Mouse (Mus musculus) cerebellum, postnatal 36 days (tissue): ENCODE results near the gene Prpf40b.
A peak's percentile ranks its signal among the peaks of the same experiment; 100 is the strongest.

Experiments used
- DNase-seq, 2 experiments: peaks; one replicate each; pipeline ENCODE4 v3.0.0; 2021 to 2022; ENCODE audit warnings: mixed read lengths in 2 of 2

Prpf40b gene

GRCm38 (mm10) chr15:99295484-99295981 lies 646 bp downstream of the Prpf40b start, which contains the start of gene Fam186b:
Gene Fam186b, minus strand, starts transcription at chr15:99295888.
- peak; percentile 41 to 42 for DNase-seq

GRCm38 (mm10) chr15:99296213-99296612 lies 1.3 kb downstream of the Prpf40b start:
- DNase-seq, result no peak

- no peak for DNase-seq
Measured at GRCm38 (mm10) chr15:99307476-99307875, 12.6 kb downstream of the Prpf40b start.

GRCm38 (mm10) chr15:99309549-99309948 lies 14.7 kb downstream of the Prpf40b start:
- no peak for DNase-seq

- DNase-seq, result no peak
Measured at GRCm38 (mm10) chr15:99310617-99311016, 15.7 kb downstream of the Prpf40b start.

- DNase-seq, result no peak
Measured at GRCm38 (mm10) chr15:99314891-99315290, 20.0 kb downstream of the Prpf40b start.

GRCm38 (mm10) chr15:99316314-99317266 lies 21.7 kb downstream of the Prpf40b start:
- DNase-seq, result peak; percentile 78 to 83

GRCm38 (mm10) chr15:99317267-99317651 lies 22.4 kb downstream of the Prpf40b start:
- DNase-seq, result no peak

- DNase-seq, result no peak
Measured at GRCm38 (mm10) chr15:99318071-99318470, 23.2 kb downstream of the Prpf40b start.

- DNase-seq, result peak; percentile 60 to 61
Measured at GRCm38 (mm10) chr15:99318861-99319410, 24.0 kb downstream of the Prpf40b start.

- no peak for DNase-seq
Measured at GRCm38 (mm10) chr15:99319411-99319871, 24.6 kb downstream of the Prpf40b start.

- no peak for DNase-seq
Measured at GRCm38 (mm10) chr15:99320168-99320674, 25.3 kb downstream of the Prpf40b start.

- DNase-seq, result no peak
Measured at GRCm38 (mm10) chr15:99320978-99321377, 26.1 kb downstream of the Prpf40b start.

- DNase-seq, result no peak
Measured at GRCm38 (mm10) chr15:99324151-99324550, 29.3 kb downstream of the Prpf40b start.

GRCm38 (mm10) chr15:99325598-99325997 lies 30.7 kb downstream of the Prpf40b start:
- DNase-seq, result no peak

- no peak for DNase-seq
Measured at GRCm38 (mm10) chr15:99326407-99326806, 31.5 kb downstream of the Prpf40b start.

GRCm38 (mm10) chr15:99326959-99327358 lies 32.1 kb downstream of the Prpf40b start:
- no peak for DNase-seq

GRCm38 (mm10) chr15:99328011-99328410 lies 33.1 kb downstream of the Prpf40b start:
- no peak for DNase-seq

- DNase-seq, result no peak
Measured at GRCm38 (mm10) chr15:99330324-99330723, 35.4 kb downstream of the Prpf40b start.

- no peak for DNase-seq
Measured at GRCm38 (mm10) chr15:99331341-99331740, 36.5 kb downstream of the Prpf40b start.

- no peak for DNase-seq
Measured at GRCm38 (mm10) chr15:99332111-99332510, 37.2 kb downstream of the Prpf40b start.

GRCm38 (mm10) chr15:99332921-99333675 lies 38.2 kb downstream of the Prpf40b start:
- DNase-seq, result no peak

- DNase-seq, result no peak
Measured at GRCm38 (mm10) chr15:99333676-99334065, 38.8 kb downstream of the Prpf40b start.
